Mouse (Mus musculus) fat pad, adult 2 months (tissue): ENCODE results near the gene Zdhhc17.

Source experiments
- DNase-seq: peaks from one replicate; pipeline ENCODE4 v3.0.0-alpha.2; 2011; ENCODE audit warnings: low read depth, low spot score; ENCODE audit errors: extremely low read depth

Gene Zdhhc17

DNA sequence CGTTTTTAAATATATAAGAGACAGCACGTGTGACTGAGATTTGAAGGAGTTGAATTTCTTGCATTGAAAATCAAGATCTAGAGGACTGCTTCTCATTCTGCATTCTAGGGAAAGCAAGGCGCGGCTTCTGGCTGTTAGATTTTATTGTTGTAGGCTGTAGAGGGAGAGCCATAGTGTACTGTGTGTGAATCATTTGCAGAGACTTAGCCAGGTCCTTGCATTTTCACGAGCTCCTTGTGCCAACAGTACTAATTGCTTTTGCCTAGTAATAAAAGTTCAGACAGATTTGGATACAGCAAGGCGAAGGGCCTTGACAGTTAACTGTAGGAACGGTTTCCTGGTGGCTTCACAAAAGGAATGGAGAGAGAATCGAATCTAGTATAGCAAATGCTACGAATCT is 87.3 kb downstream of the Zdhhc17 start:
- DNase-seq: no peak

DNA sequence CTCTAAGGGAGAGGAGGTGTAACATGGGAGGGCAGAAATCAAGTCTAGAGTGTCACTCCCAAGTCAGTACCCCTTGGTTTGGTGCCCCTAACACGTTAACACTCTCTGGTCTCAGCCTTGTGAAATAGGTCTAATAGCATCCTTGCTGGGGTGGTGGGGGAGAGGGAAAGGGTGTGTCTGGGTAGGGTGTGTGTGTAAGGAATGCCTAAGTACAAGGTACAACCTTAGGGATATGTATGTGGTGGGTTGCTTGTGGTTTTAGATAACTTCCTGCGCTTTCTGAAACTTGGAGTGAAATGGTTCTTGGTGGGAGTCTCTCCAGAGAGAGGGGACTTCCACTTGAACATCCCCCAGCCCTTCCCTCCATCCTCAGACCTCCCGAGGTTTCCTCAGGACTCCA is 88.0 kb downstream of the Zdhhc17 start:
- no peak for DNase-seq

DNA sequence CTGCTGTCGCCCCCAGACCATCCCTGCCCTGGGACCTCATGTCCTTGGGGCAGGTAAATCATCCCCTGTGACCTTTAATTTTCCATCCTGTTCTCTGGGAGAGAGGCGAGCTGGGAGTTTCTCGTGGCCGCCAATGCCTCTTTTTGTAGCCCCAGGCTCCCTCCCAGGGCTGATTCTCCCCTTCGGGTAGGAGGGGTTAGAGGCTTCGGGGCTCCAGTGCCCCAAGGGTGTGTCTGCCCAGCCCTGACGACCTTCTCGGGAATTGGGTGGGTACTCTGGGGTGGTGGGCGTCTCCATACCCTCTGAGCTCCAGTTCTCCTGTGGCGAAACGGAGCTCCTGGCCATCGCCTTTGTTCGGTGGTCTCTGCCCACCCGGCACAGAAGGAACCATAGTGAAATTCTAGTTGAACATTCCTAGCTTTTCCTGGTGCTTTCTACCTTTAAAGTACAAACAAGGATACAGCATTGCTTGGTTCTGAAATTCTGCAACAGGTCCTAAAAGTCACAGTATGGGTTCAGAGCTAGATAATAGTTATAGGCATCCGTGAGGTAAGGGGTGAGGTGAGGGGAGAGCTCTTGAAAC is 89.5 kb downstream of the Zdhhc17 start:
- no peak for DNase-seq

DNA sequence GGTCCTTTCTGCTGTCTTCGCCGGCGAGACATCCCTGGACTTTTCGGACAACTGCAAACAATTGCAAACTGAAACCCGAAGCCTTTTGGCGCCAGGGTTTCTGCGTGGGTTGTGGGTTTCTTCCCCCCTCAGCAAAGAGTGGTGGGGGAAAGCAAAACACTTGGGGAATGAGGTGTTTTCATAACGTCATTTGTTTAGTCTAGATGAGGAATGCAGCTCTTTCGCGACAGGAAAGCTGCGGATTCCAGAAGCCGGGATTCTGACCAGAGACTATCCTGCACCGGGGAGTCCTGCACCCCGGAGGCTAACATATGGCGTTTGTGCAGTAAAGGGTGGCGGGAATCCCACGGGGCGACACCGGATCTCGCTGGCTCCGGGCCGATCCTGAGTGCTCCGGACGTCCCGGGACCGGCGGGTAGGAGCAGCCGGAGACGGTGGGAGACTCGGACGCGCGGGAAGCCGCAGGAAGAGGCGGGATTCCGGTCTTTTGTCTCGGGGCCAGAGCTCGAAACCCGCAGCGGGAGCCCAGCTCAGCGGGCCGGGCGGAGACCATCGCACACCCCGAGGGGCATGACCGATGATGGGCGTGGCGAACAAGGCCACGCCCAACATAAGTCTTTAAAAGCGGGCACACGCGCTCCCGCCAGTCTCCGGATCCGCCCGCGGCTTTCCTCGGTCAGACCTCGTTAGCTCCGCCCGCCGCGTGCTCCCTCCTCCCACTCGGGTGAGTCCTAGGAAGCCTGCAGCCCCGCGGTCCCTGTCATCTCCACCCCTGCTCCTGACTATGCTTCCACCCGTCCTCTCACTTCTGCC is 90.2 kb downstream of the Zdhhc17 start, which contains the start of gene Csrp2:
Csrp2 (plus strand) TSS at position 259 of the 813 bp plus-strand sequence.
- no peak for DNase-seq

DNA sequence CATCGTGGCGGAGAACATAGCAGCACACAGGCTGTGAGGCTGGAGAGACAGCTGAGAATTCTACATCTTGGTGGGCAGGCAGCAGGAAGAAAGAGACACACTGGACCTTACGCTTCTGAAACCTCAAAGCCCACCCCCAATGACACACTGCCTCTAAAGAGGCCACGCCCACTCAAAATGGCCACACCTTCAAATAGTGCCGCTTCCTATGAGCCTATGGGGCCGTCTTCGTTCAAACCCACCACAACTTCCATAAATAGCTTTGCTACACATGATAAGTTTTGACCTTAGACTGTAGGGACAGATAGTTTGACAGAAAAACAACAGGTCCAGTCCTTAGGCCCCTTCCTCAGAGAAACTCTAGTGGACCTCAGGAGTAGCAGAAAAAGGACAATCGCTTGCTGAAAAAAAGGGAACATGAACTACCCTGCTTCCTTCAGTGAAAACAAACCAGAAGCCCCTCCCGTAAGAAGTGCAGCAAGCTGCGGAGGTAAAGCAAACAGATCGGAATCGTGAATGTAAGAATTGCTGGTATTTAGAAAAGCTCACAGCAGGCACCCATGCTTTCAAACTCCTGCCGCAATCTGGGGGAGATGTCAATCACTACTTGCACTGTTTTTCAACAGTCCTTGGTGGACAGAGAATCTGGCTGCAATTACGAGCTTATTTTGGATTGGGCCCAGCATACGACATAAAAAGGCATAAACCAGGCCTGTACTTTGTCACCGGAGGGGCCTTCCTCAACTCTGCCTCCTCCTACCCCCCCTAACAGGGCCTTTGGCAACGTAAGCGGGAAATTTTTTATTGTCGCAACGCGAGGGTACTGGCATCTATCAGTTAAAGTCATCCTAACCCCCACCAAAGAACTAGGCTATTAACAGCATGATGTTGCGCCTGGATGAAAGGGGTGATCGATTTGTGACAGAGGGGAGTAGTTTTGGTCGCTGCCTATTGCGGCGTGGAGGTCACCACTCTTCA is 91.2 kb downstream of the Zdhhc17 start:
- no peak for DNase-seq

DNA sequence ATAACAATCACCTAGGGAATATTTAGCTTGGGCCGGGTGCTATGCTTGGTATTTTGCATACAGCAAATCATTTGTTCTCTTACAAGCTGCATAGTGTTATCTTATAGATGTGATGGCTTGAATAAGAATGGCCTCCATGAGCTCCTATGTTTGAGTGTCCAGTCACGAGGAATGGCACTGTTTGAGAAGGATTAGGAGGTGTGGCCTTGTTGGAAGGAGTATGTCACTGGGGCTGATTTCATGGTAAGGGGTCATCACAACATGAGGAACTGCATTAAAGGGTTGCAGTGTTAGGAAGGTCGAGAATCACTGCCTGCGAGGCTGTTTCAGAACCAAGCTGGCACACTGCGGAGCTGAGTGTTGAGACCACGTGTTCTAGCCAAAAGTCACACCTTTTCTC is 92.4 kb downstream of the Zdhhc17 start:
- no peak for DNase-seq

DNA sequence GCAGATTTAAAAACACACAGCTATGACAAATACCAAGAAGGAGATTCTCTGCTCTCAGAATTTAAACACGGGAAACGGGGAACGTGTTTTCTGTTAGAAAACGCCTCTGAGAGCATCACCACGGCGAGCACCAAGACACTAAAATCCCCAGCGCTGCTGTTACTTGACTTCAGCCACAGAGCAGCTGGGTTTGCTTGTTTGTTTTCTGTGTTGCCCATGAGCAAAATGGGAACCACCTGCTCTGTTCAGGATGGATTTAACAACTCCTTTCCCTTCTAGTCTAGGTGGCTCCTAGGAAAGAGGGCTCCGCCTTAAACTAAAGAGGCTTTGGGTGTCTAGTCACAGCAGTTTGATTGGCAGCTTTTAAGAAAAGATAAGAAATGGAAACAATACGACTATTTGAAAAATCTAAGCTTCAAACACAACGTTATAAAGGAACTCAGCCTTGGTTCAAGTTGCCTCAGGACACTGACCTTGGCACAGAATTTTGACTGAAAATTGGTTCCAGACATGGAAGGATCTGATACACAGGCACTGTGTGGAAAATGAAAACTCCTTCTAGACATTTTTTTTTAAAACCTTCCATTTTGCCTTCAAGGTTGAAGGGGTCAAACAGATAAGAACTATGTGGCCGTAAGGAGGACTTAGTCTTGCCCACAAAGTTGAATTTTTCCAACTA is 93.1 kb downstream of the Zdhhc17 start:
- no peak for DNase-seq

DNA sequence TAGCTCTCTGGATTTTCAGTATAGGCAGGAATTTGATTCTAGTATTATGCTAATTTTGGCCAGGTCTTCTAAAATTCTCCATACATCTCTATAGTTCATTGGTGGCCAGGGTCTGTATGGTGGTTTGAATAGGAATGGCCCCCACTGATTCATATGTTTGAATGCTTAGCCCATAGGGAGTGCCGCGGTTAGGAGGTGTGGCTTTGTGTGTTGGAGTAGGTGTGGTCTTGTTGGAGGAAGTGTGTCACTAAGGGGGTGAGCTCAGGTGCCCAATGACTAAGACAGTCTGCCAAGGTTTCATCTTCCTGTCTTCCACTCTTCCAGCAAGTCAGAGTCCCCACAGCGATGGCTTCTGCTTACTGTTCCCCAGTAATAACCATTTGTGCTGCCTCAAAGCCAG is 106.1 kb downstream of the Zdhhc17 start:
- DNase-seq: no peak

DNA sequence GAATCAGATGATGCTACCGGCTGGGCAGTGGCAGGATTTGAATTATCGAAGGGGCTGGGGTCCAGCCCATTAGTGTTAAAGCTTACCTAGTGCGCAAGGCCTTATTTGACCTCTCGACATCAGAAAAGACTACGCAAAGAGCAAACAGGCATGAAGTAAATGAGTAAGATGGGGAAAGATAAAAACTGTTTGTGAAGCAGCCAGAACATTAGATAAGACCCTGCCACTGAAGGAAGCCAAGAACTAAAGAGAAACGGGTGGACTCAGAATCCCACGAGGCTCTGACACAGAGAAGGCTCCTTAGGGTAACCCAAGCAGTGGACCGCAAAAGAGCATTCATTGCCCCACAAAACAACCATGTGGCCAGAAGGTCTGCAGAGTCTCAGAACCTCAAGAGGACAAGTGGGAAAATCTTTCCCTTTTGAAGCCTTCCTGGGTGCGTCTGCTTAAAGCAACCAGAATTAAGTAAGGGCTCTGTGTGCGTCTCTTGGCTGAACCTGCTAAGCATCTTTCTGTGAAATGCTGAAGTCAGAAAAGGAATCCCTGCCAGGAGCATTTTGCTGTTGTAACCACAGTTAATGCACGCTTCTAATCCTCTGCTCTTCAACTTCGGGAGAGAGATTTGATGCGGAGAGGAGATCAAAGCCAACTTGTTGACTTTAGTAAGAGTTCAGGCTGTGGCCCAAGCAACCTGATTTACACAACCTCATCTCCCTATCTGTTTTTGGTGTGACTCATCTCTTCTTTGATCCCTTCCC is 110.0 kb downstream of the Zdhhc17 start:
- DNase-seq: peak; percentile 94
